Mouse (Mus musculus) heart, adult 2 months (tissue): ENCODE measurements around the gene Lnx2. TPM values are rescaled to one million over a fixed set of nuclear protein-coding genes. Genes with fewer than 3 reads are reported as not detected.

Experiments used
- DNase-seq, 2 experiments: peaks; one replicate each; pipeline ENCODE4 v3.0.0; 2021
- H3K27ac ChIP-seq: fragments of 200-600 bp; 2 replicates; pipeline ENCODE4 v1.8.1; 2022
- H3K27me3 ChIP-seq: fragments of 200-500 bp; 2 replicates; pipeline ENCODE4 v1.6.1; 2012; ENCODE audit warnings: mild to moderate bottlenecking, low read length, inconsistent platforms, mixed read lengths; ENCODE audit not compliant: control insufficient read depth, insufficient read depth
- H3K36me3 ChIP-seq: fragments of 200-500 bp; 2 replicates; pipeline ENCODE4 v1.6.1; 2012; ENCODE audit warnings: low read length, inconsistent platforms; ENCODE audit not compliant: control insufficient read depth, insufficient read depth
- H3K4me1 ChIP-seq: fragments of 200-500 bp; 2 replicates; pipeline ENCODE4 v1.6.1; 2011; ENCODE audit warnings: low read length; ENCODE audit not compliant: control insufficient read depth, insufficient read depth
- H3K4me3 ChIP-seq: fragments of 200-600 bp; 2 replicates; pipeline ENCODE4 v1.8.1; 2022
- H3K79me2 ChIP-seq: fragments of 200-500 bp; replicated peaks from 2 replicates; pipeline ENCODE4 v1.6.1; 2012; ENCODE audit warnings: mild to moderate bottlenecking, inconsistent platforms, low read length, moderate library complexity, mixed read lengths; ENCODE audit not compliant: control insufficient read depth, insufficient read depth
- H3K9ac ChIP-seq: fragments of 200-500 bp; 2 replicates; pipeline ENCODE4 v1.6.1; 2012; ENCODE audit warnings: low read depth, mild to moderate bottlenecking, control low read depth, inconsistent platforms, low read length, mixed read lengths
- CTCF ChIP-seq: fragments of 200-600 bp; IDR thresholded peaks from 2 replicates; pipeline ENCODE4 v1.8.1; 2022; ENCODE audit warnings: antibody characterized with exemption, mild to moderate bottlenecking, moderate library complexity
- EP300 ChIP-seq: fragments of 200-500 bp; IDR thresholded peaks from 2 replicates; pipeline ENCODE4 v1.6.1; 2011; ENCODE audit warnings: low read depth, low read length, control low read depth; ENCODE audit not compliant: insufficient read depth
- POLR2A ChIP-seq: fragments of 200-500 bp; IDR thresholded peaks from 2 replicates; pipeline ENCODE4 v1.6.1; 2011; ENCODE audit warnings: mild to moderate bottlenecking, low read depth, low read length, control low read depth; ENCODE audit not compliant: insufficient read depth
- WGBS: fragments of 180-500 bp; shearing (Covaris S2); methylation state at CpG from one replicate; pipeline ENCODE4 v1.1.7; 2018; 5-methylcytosine and 5-hydroxymethylcytosine counted together
- intact Hi-C: fragments of 180-260 bp; cut with DNase I; formaldehyde crosslinking; loops from one replicate; pipeline ENCODE4 v1.15.1; 2025
- polyA plus RNA-seq: library from polyadenylated mRNA; depleted of rRNA; stranded (reverse); fragments of >200 nt; gene quantifications from 2 replicates; pipeline ENCODE4 v1.2.3, GENCODE M21; 2012
- total RNA-seq, 2 experiments: library from RNA; stranded (reverse); gene quantifications; 2 replicates each; pipeline ENCODE4 v1.2.3; 2021

Lnx2 gene
- total and polyA plus RNA-seq, 3 experiments = 9.5 to 14.5 (median 13.6) TPM

DNA sequence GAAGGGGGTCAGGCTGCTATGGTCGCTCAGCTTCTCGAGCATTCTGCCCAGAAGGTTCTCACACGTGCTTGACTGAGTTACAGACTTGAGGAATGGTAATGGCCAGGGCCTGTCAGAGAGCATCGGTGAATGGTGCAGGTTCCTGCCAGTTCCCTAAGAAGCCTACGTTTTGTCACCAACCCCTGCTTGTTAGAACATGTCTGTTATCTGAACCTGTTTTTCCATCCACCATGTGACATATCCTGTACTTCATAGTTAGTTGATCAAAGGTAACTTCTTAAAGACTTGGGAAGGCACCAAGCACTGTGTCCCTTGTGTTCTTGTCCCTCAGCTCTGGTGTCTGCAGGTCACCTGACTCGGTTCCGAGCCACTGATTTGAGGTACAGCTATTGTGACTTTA lies 22.3 kb upstream of the Lnx2 start:
- intact Hi-C loops = no loop called here
- DNase-seq = no peak
- Histone ChIP-seq H3K9ac (no peak overlapping the region), H3K4me3 (no peak overlapping the region), H3K4me1 (no peaks in the 10 kb centered on the region), H3K36me3 (no peaks in the 10 kb centered on the region), H3K27me3 (no peaks in the 10 kb centered on the region), H3K27ac (no peak overlapping the region), H3K79me2 (no peaks in the 10 kb centered on the region; the same call in 1 of the 2 replicates)
- TF ChIP-seq POLR2A (no peak), CTCF (no peak), EP300 (no peak)
- WGBS = 72% methylated on average over 7 of the region's 7 CpGs

DNA sequence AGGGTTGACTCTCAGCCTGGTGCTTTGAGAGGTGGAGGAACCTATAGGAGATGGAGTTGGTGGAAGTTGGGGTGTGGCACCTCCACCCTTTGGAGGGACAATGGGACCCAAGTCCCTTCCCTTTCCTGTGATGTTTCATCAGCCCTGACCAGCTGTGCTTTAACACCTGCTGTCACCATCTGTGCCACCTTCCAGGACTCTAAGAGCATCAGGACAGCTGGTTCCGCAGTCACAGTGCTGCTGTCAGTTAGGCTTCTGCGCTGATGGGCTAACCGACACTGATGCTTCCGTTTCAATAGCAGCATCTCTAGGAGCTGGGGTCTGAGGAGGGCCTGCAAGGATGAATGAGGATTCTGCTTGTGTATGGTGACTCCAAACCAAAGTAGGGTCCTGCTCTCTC lies 20.2 kb upstream of the Lnx2 start:
- Histone ChIP-seq H3K79me2 (no peaks in the 10 kb centered on the region; the same call in 1 of the 2 replicates), H3K9ac (no peak overlapping the region), H3K36me3 (no peaks in the 10 kb centered on the region), H3K4me3 (no peak overlapping the region), H3K4me1 (no peaks in the 10 kb centered on the region), H3K27me3 (no peaks in the 10 kb centered on the region), H3K27ac (no peak overlapping the region)
- WGBS = 97% methylated on average over 4 of the region's 4 CpGs
- intact Hi-C loops = no loop called here
- no peak for DNase-seq
- TF ChIP-seq CTCF = no peak

DNA sequence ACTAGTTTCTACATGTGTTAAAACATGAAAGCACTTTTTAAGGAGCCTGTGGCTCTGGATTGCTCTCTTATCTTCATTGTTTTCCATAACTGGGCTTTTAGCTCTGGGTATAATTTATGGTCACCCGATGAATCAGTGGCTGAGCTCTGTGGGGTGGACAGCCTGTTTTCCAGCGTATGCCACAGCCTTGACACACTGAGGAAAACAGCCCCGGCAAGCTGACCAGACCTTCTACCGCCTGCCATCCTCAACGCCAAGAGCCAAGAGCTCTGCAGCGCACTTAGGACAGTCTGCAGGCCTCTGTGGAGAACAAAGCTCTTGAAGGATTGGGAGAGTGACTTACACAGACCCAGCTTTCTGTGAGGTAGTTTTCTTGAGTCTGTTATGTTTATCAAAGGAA lies 17.9 kb upstream of the Lnx2 start:
- 87% methylated on average over 6 of the region's 6 CpGs for WGBS
- intact Hi-C loops = no loop called here
- Histone ChIP-seq H3K4me1 (peaks cover 9% of the 10 kb centered on the region), H3K79me2 (no peaks in the 10 kb centered on the region), H3K4me3 (no peak overlapping the region), H3K27me3 (no peaks in the 10 kb centered on the region), H3K36me3 (no peaks in the 10 kb centered on the region), H3K9ac (no peak overlapping the region), H3K27ac (no peak overlapping the region)
- TF ChIP-seq POLR2A (no peak), EP300 (no peak), CTCF (no peak)
- DNase-seq = no peak

DNA sequence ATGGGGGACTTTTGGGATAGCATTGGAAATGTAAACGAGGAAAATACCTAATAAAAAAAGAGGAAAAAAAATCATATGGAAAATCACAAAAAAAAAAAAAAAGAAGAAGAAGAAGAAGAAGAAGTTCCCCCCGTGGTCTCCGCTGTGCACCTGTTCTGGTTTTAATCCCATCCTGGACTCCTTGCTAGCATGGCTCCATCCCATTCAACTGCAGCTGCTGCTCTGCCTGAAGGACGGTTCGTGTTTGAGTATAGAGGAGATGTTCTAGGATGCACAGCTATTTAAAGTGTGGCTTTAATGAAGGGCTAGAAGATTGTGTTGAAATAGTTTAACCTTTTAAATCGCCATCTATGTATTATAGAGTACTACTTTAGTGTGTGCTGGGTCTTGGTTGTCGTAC lies 16.1 kb upstream of the Lnx2 start:
- TF ChIP-seq CTCF = no peak
- TF ChIP-seq EP300 = no peak
- no peak for TF ChIP-seq POLR2A
- 92% methylated on average over 7 of the region's 7 CpGs for WGBS
- Histone ChIP-seq H3K4me1 (peaks cover 11% of the 10 kb centered on the region), H3K27ac (no peak overlapping the region), H3K27me3 (no peaks in the 10 kb centered on the region), H3K36me3 (no peaks in the 10 kb centered on the region), H3K79me2 (no peaks in the 10 kb centered on the region), H3K9ac (no peak overlapping the region), H3K4me3 (no peak overlapping the region)
- intact Hi-C loops = no loop called here
- no peak for DNase-seq

DNA sequence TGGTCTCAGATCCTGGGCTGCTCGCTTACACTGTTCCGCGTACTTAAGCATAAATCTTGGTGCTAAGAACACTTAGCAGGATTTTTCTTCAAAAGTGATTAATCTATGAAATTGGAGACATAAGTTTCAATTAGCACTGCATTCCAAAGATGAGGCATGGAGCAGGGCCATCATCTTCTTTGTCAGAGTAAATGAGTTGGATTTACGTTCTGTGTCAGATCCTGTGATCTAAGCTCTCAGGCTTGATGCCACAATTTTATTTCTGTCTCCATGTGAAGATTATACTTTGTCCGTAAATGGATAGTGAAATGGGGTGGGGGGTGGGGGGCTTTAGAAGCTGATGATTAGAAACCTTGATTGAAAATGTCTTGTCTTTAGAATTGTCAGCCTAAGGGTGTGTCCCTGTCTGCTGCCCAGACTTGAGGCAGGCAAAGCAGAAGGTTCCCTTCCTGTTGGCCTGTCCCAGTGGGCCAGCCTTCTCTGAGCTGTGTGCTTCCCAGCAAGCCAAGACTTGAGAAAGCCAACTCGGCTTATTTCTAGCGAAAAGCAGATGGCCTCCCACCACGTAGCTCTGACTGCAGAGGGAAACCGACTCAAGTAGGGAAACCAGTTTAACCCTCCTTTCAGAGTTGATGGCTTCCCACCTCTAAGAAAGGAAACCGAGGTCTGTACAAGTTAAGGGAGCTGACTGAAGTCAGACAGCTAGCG lies 14.0 kb upstream of the Lnx2 start:
- Histone ChIP-seq H3K36me3 (no peaks in the 10 kb centered on the region), H3K27me3 (no peaks in the 10 kb centered on the region), H3K79me2 (no peaks in the 10 kb centered on the region; the same call in 1 of the 2 replicates), H3K4me1 (peaks cover 11% of the 10 kb centered on the region), H3K4me3 (no peak overlapping the region), H3K27ac (peak overlapping the region; percentile 1; the same call in 1 of the 2 replicates), H3K9ac (no peak overlapping the region)
- DNase-seq = no peak
- TF ChIP-seq EP300 (no peak), POLR2A (no peak)
- WGBS = 58% methylated on average over 11 of the region's 11 CpGs
- intact Hi-C loops = no loop called here

DNA sequence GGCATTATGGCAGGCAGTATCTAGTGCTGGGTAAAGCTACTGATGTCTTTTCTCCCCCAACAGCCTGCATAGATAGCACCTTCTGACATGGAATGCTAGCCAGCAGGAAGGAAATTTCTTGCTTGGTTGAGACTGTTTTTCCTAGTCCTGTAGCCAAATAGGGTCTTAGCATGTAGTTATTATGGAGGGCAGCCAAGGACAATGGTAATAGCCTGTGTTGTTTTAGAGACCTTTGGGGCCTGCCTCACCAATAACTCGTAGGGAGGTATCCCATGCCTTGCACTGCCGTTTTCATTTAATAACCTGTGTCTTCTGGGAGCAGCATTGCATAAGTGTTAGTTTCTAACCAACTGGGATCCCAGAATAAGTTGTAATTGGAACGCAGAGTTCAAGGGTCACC lies 13.4 kb upstream of the Lnx2 start:
- H3K9ac ChIP-seq = no peak overlapping the region
- no peaks in the 10 kb centered on the region for H3K36me3 ChIP-seq
- no peaks in the 10 kb centered on the region for H3K27me3 ChIP-seq
- 48% methylated on average over 3 of the region's 3 CpGs for WGBS
- no peak overlapping the region for H3K4me3 ChIP-seq
- H3K79me2 ChIP-seq = no peaks in the 10 kb centered on the region; the same call in 1 of the 2 replicates
- intact Hi-C loops = no loop called here
- H3K4me1 ChIP-seq = peaks cover 11% of the 10 kb centered on the region
- peak overlapping the region; percentile 1; the same call in 1 of the 2 replicates for H3K27ac ChIP-seq
- DNase-seq = no peak
- no peak for TF ChIP-seq CTCF
- no peak for TF ChIP-seq POLR2A
- no peak for TF ChIP-seq EP300

DNA sequence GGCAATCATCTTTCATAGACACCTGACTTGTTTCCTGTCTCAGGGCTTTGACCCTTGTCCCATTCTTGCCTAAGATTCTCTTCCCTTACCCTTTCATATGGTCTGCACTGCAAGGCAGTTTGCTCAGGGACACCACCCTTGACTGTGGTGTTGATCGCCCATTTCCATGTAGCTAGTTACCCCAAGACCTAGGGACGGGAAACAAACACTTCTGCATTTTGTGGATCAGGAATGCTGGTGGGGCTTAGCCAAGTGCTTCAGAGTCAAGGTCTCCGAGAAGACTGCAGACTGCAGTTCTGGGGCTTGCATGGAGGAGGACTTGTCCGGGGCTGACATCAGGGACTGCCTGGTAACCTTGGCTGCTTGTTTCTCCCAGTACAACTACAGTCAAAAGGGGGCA lies 10.4 kb upstream of the Lnx2 start:
- Histone ChIP-seq H3K9ac (no peak overlapping the region), H3K27me3 (no peaks in the 10 kb centered on the region), H3K79me2 (no peaks in the 10 kb centered on the region; the same call in 1 of the 2 replicates), H3K36me3 (no peaks in the 10 kb centered on the region), H3K4me1 (peaks cover 11% of the 10 kb centered on the region), H3K4me3 (no peak overlapping the region), H3K27ac (no peak overlapping the region)
- TF ChIP-seq POLR2A = no peak
- no peak for TF ChIP-seq CTCF
- TF ChIP-seq EP300 = no peak
- no peak for DNase-seq
- intact Hi-C loops = no loop called here
- WGBS = 86% methylated on average over 4 of the region's 4 CpGs
